Mouse (Mus musculus) ES-Bruce4 (cell line): ENCODE results near the gene Cyp4f16. TPM values are rescaled to one million over a fixed set of nuclear protein-coding genes. Genes with fewer than 3 reads are reported as not detected.

Experiments used
- H3K27ac ChIP-seq: 2 replicates; pipeline ENCODE4 v1.5.1; 2012; ENCODE audit warnings: low read length, inconsistent platforms; ENCODE audit not compliant: insufficient read depth
- H3K27me3 ChIP-seq: 2 replicates; pipeline ENCODE4 v1.6.1; 2012; ENCODE audit warnings: mild to moderate bottlenecking, low read length, inconsistent platforms; ENCODE audit not compliant: control insufficient read depth, poor library complexity, insufficient read depth, severe bottlenecking
- H3K36me3 ChIP-seq: 2 replicates; pipeline ENCODE4 v1.6.1; 2012; ENCODE audit warnings: inconsistent platforms, mild to moderate bottlenecking, low read length, moderate library complexity; ENCODE audit not compliant: control insufficient read depth, poor library complexity, insufficient read depth, severe bottlenecking
- H3K4me1 ChIP-seq: one replicate; pipeline ENCODE4 v1.8.1; 2011; ENCODE audit warnings: low read length; ENCODE audit not compliant: control insufficient read depth, insufficient read depth
- H3K4me3 ChIP-seq: 2 replicates; pipeline ENCODE4 v1.5.1; 2011; ENCODE audit warnings: low read depth, mild to moderate bottlenecking, low read length
- H3K9ac ChIP-seq: 2 replicates; pipeline ENCODE4 v1.6.1; 2012; ENCODE audit warnings: low read depth, mild to moderate bottlenecking, inconsistent platforms; ENCODE audit not compliant: poor library complexity, severe bottlenecking
- H3K9me3 ChIP-seq: replicated peaks from 2 replicates; pipeline ENCODE4 v1.6.1; 2012; ENCODE audit warnings: mild to moderate bottlenecking, low read length, inconsistent platforms; ENCODE audit not compliant: control insufficient read depth, poor library complexity, insufficient read depth, severe bottlenecking
- CTCF ChIP-seq: IDR thresholded peaks from one replicate; pipeline ENCODE4 v1.8.1; 2011; ENCODE audit warnings: low read depth, low read length
- EP300 ChIP-seq: IDR thresholded peaks from 2 replicates; pipeline ENCODE4 v1.6.1; 2011; ENCODE audit warnings: low read depth, low read length; ENCODE audit not compliant: insufficient read depth
- POLR2A ChIP-seq: IDR thresholded peaks from one replicate; pipeline ENCODE4 v1.8.1; 2011; ENCODE audit warnings: low read length; ENCODE audit not compliant: insufficient read depth
- polyA plus RNA-seq: library from polyadenylated mRNA; stranded (reverse); fragments of >200 nt; gene quantifications from 2 replicates; pipeline ENCODE4 v1.2.4, GENCODE M21; 2011; ENCODE audit warnings: low read depth; ENCODE audit not compliant: missing spikeins, insufficient read depth, insufficient read length

Cyp4f16 gene
- polyA plus RNA-seq, 1 experiment = 17.2 TPM

DNA sequence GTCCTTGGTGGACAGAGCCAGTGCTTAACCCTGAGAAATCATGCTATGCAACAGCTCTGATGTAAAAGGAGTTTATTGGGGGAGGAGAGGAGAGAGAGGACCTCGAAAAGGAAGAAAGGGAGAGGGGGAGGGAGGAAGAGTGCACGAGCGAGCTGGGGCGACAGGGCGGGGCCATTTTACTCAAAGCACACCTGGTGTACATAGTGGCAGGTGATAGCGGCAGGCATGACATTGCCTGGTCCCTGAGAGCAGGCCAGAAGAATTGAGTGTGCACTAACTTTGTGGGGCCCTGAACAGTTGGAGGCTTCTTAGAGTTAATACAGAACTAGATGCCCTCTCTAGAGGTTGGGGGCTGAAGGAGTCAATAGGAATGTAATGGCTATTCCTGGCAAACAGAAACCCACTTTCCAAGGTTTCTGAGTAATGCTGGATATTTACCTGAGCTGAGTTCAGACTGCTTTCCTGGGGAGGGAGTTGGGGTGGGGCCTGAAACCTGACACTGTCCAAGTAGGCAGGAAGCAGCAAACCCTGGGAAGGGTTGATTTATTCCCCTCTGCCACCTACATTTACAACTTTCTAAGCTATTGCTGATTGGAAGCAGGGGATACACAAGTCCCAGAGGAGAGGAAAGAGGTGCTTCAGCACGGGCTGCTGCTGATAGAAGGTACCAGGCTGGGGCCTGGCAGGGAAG is 41.3 kb downstream of the Cyp4f16 start:
- H3K4me1 ChIP-seq = no peaks in the 10 kb centered on the region
- no peak overlapping the region for H3K27ac ChIP-seq

DNA sequence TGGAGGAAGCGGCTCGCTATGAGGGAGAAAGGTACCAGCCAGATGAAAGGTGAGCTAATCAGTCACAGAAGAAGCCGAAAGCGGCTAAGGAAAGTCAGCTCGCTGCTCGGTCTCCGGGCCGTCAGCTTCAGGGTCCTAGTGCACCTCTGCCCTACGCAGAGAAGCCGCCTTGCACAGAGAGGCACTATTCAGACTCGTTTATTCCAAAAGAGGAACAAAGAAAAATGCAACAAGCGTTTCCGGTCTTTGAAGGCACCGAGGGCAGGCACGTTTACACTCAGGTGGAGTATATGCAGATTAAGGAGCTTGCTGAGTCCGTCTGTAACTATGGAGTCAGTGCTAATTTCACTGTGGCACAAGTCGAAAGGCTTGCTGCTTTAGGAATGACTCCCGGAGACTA is 60.1 kb downstream of the Cyp4f16 start:
- H3K4me1 ChIP-seq = no peaks in the 10 kb centered on the region

More for the DNA sequence above, 41.3 kb downstream of the Cyp4f16 start:
- H3K27me3 ChIP-seq = no peaks in the 10 kb centered on the region
- peaks cover 16% of the 10 kb centered on the region for H3K9me3 ChIP-seq
- no peaks in the 10 kb centered on the region for H3K36me3 ChIP-seq
- no peak overlapping the region for H3K4me3 ChIP-seq
- H3K9ac ChIP-seq = no peak overlapping the region
- TF ChIP-seq EP300 (no peak), CTCF (no peak), POLR2A (no peak)

More for the DNA sequence above, 60.1 kb downstream of the Cyp4f16 start:
- TF ChIP-seq EP300 = no peak
- no peak for TF ChIP-seq POLR2A
- no peak for TF ChIP-seq CTCF
- no peaks in the 10 kb centered on the region for H3K27me3 ChIP-seq
- no peaks in the 10 kb centered on the region for H3K36me3 ChIP-seq
- H3K9me3 ChIP-seq = peaks cover 22% of the 10 kb centered on the region
- H3K4me3 ChIP-seq = no peak overlapping the region
- no peak overlapping the region for H3K9ac ChIP-seq
- no peak overlapping the region for H3K27ac ChIP-seq

Other genes starting within 250 kb of the Cyp4f16 start
- gene Akap8, start 215.3 kb upstream of the Cyp4f16 start, polyA plus RNA-seq = 135 and 154 TPM in 2 replicates
- gene Akap8l, start 186.0 kb upstream of the Cyp4f16 start, polyA plus RNA-seq = 67.7 and 78.8 TPM in 2 replicates
- gene Wiz, start 147.1 kb upstream of the Cyp4f16 start, polyA plus RNA-seq = 56.3 and 69.9 TPM in 2 replicates
- gene Rasal3, start 133.0 kb upstream of the Cyp4f16 start, polyA plus RNA-seq = 0.20 and 0.96 TPM in 2 replicates
- gene Pglyrp2, start 112.4 kb upstream of the Cyp4f16 start, polyA plus RNA-seq = not detected in 2 replicates
- 0.88 and 1.2 TPM in 2 replicates for gene Cyp4f39, start 83.8 kb upstream of the Cyp4f16 start, polyA plus RNA-seq
- gene Cyp4f17, start 30.5 kb upstream of the Cyp4f16 start, polyA plus RNA-seq = 10.4 and 11.5 TPM in 2 replicates
- not detected in 2 replicates for gene Cyp4f37, start 84.8 kb downstream of the Cyp4f16 start, polyA plus RNA-seq
- gene Cyp4f40, start 122.3 kb downstream of the Cyp4f16 start, polyA plus RNA-seq = not detected in 2 replicates
- gene Cyp4f15, start 149.1 kb downstream of the Cyp4f16 start, polyA plus RNA-seq = 0.58 TPM in 1 of 2 replicates, not detected in the other